Mouse (Mus musculus) bone marrow, adult 2 months (tissue): Measurements from ENCODE around the gene Tcf20.

Experiments
- CTCF ChIP-seq: fragments of 200-500 bp; IDR thresholded peaks from 2 replicates; pipeline ENCODE4 v1.5.1; 2011; ENCODE audit warnings: low read length, control low read depth; ENCODE audit not compliant: control insufficient read depth, insufficient read depth
- POLR2A ChIP-seq: fragments of 200-500 bp; IDR thresholded peaks from 2 replicates; pipeline ENCODE4 v1.6.1; 2011; ENCODE audit warnings: low read depth, mild to moderate bottlenecking, control low read depth, low read length, borderline replicate concordance; ENCODE audit not compliant: control insufficient read depth

GRCm38 (mm10) chr15:82890470-82890869, 97.2 kb downstream of the Tcf20 start:
- no peak for TF ChIP-seq CTCF
- TF ChIP-seq POLR2A, result no peak
